Mouse (Mus musculus) fat pad, adult 2 months (tissue): ENCODE results near the gene Olfr137.

Source experiments
- DNase-seq: peaks from one replicate; pipeline ENCODE4 v3.0.0-alpha.2; 2011; ENCODE audit warnings: low read depth, low spot score; ENCODE audit errors: extremely low read depth

Olfr137 gene

DNA sequence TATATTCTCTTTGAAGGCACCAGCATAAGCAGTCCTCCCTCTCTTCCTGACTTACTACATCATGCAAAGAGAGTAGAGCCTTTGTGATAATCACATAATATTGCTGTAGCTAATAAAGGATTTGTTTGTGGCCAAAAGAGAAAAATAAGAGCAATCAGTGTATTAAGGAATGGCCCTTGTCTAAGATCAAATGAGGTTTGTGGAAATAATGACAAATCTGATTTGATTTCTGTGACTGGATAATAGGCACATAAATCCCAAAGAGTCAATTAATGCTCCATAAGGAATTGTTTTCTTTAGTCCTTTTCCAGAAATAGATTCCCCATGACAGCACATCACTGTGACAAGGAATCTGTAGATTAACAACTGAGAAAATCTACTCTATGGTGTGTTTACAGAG lies at the start of gene Olfr137:
Gene Olfr137 (minus strand): TSS at position 101 of the 400 bp plus-strand sequence.
- DNase-seq, result no peak

DNA sequence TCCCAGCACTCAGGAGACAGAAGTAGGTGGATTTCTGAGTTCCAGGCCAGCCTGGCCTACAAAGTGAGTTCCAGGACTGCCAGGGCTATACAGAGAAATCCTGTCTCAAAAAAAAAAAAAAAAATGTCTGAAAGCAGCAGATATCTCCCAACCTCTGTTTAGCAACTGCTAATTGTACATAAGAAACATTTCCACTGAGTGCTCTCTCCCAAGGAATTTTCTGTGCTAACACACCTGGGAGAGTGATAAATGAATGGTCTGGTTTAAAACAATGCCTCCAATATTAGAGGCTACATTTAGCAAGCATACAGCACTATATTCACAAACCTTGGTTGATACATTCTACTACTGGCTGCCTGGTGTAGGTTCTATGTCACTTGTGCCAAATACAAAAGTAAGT lies 22.2 kb upstream of the Olfr137 start, which contains the start of gene Olfr136:
Gene Olfr136 (plus strand): TSS at position 301 of the 400 bp plus-strand sequence.
- no peak for DNase-seq

DNA sequence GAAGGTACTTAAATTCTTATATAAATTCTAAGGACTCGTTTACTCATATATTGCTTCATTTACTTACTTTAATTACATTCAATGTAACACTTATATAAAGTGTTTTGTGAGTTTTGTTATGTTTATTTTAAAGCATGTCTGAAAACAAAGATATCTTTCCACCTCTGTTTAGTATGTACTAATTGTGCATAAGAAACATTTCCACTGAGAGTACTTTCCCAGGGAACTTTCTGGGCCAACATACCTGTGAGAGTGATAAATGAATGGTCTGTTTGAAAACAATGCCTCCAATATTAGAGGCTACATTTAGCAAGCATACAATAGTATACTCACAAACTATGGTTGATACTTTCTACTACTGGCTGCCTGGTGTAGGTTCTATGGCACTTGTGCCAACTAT lies 46.6 kb downstream of the Olfr137 start, which contains the start of gene Olfr138:
Gene Olfr138 (plus strand): TSS at position 301 of the 400 bp plus-strand sequence.
- no peak for DNase-seq
